Mouse (Mus musculus): Measurements from ENCODE around the gene Hcar2. TPM values are rescaled to one million over a fixed set of nuclear protein-coding genes. Genes with fewer than 3 reads are reported as not detected.
A peak's percentile ranks its signal among the peaks of the same experiment; 100 is the strongest.

Hcar2 gene
- not detected in 2 replicates for total RNA-seq (2012; rRNA removed)

DNA sequence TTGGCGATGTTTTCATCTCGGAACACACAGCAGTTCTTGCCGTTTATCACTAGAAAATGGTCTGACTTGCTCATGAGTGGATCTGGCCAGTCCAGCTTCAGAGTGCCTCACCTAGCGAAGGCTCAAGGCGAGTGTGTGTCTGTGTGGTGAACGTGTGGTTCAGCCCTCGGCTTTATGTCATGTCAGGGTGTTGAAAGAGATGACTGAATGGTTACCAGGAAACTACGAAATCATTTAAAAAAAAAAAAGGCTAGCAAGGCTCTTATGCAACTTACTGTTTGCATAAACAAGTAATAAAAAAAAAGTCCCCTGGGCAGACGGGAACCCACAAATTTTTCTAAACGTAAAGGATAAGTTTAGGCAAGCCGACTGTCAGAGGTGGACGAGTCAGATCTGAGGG, at the start of gene Hcar2:
Gene Hcar2, minus strand, starts transcription at position 135 of the 400 bp plus-strand sequence.
- no peak within 1 kb of the TSS for H3K9ac ChIP-seq (ENCODE audit: insufficient read depth, low read depth, low read length, poor library complexity, severe bottlenecking)
- DNase-seq (ENCODE audit: low read depth, low spot score), result no peak
- in situ Hi-C loops (cut with MboI; ENCODE audit: low sequenced_read_pairs in 2 of 2, unreplicated experiment in 2 of 2), result no loop called here
- H3K36me3 ChIP-seq (ENCODE audit: control insufficient read depth, insufficient read depth, low read length, poor library complexity, severe bottlenecking), result no peaks in the 10 kb centered on the region
- no peaks in the 10 kb centered on the region for H3K4me1 ChIP-seq (ENCODE audit: control insufficient read depth in 2 of 2, insufficient read depth in 2 of 2, low read length in 2 of 2, poor library complexity in 1 of 2)
- no peak within 1 kb of the TSS for H3K27ac ChIP-seq (ENCODE audit: insufficient read depth, low read depth, low read length, poor library complexity, severe bottlenecking)
- no peak within 1 kb of the TSS for H3K4me3 ChIP-seq (ENCODE audit: insufficient read depth in 1 of 2, low read depth in 1 of 2, low read length in 2 of 2, poor library complexity in 1 of 2, severe bottlenecking in 1 of 2)
- TF ChIP-seq CHD2 (IDR thresholded peaks at IDR 0.05; ENCODE audit: low read depth, low read length) (no peak), HCFC1 (IDR thresholded peaks at IDR 0.05; ENCODE audit: borderline replicate concordance, insufficient read depth, low read length) (no peak), ZC3H11A (IDR thresholded peaks at IDR 0.05; ENCODE audit: borderline replicate concordance, low read depth, low read length) (no peak), MAFK (IDR thresholded peaks at IDR 0.05; ENCODE audit: insufficient read depth, low read depth, low read length) (no peak), ZNF384 (IDR thresholded peaks at IDR 0.05; ENCODE audit: low read depth, low read length) (no peak)
- no peaks in the 10 kb centered on the region for H3K9me3 ChIP-seq (ENCODE audit: control insufficient read depth, insufficient read depth, low read depth, low read length)

DNA sequence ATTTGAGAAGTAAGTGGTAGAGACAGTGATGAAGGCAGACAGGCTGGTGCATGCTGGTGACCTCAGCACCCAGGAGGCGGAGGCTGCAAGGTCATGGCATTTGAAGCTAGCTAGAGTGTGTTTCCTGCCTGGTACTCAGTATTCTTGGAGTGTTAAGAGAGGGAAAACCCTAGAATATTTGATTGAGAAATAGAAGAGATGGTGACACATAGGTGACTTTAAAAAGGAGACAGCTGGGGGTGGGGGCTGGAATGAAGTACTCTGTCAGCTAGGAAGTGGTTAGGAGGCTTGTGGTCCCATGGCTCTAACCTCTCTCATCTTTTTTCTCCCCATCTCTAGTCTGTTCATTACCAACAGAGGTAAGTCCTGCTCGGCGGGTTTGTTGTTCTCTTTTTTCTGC, 49.6 kb upstream of the Hcar2 start:
- no peak for TF ChIP-seq MAFK (IDR thresholded peaks at IDR 0.05; ENCODE audit: insufficient read depth, low read depth, low read length)
- no peak for DNase-seq (ENCODE audit: low read depth, low spot score)
- H3K9ac ChIP-seq (ENCODE audit: insufficient read depth, low read depth, low read length, poor library complexity, severe bottlenecking), result no peak overlapping the region
- H3K9me3 ChIP-seq (ENCODE audit: control insufficient read depth, insufficient read depth, low read depth, low read length), result no peaks in the 10 kb centered on the region
- no peaks in the 10 kb centered on the region; a peak in 1 of 4 replicates for H3K4me1 ChIP-seq (ENCODE audit: control insufficient read depth in 2 of 2, insufficient read depth in 2 of 2, low read length in 2 of 2, poor library complexity in 1 of 2)
- H3K27ac ChIP-seq (ENCODE audit: insufficient read depth, low read depth, low read length, poor library complexity, severe bottlenecking), result no peak overlapping the region
- no peak overlapping the region for H3K4me3 ChIP-seq (ENCODE audit: insufficient read depth in 1 of 2, low read depth in 1 of 2, low read length in 2 of 2, poor library complexity in 1 of 2, severe bottlenecking in 1 of 2)
- in situ Hi-C loops (cut with MboI; ENCODE audit: low sequenced_read_pairs in 2 of 2, unreplicated experiment in 2 of 2), result no loop called here
- peaks cover 24% of the 10 kb centered on the region for H3K36me3 ChIP-seq (ENCODE audit: control insufficient read depth, insufficient read depth, low read length, poor library complexity, severe bottlenecking)

DNA sequence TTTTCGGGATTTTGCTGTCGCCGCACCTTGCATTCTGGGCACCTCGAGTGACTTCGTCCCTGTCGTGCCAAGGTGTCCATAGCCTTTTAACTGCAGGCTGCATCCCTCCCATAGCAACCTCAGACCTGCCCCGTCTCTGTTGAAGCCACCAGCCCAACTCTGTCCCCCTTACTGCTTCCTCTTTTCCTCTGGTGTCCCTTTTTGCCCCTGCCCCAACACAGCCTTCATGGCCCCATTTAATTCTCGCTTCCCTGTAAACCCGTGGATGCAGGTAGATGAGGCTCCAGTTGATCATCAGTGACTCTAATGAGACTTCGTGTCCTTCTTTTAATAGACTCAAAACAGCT, 42.3 kb upstream of the Hcar2 start:
- Histone ChIP-seq H3K27ac (ENCODE audit: insufficient read depth, low read depth, low read length, poor library complexity, severe bottlenecking) (no peak overlapping the region), H3K9me3 (ENCODE audit: control insufficient read depth, insufficient read depth, low read depth, low read length) (no peaks in the 10 kb centered on the region), H3K4me3 (ENCODE audit: insufficient read depth in 1 of 2, low read depth in 1 of 2, low read length in 2 of 2, poor library complexity in 1 of 2, severe bottlenecking in 1 of 2) (peak overlapping the region; percentile 67 to 91), H3K9ac (ENCODE audit: insufficient read depth, low read depth, low read length, poor library complexity, severe bottlenecking) (peak overlapping the region; percentile 97), H3K4me1 (ENCODE audit: control insufficient read depth in 2 of 2, insufficient read depth in 2 of 2, low read length in 2 of 2, poor library complexity in 1 of 2) (peaks cover 0 to 4% of the 10 kb centered on the region in 2 experiments; a peak in 1 of 4 replicates), H3K36me3 (ENCODE audit: control insufficient read depth, insufficient read depth, low read length, poor library complexity, severe bottlenecking) (peaks cover 23% of the 10 kb centered on the region)
- DNase-seq (ENCODE audit: low read depth, low spot score), result no peak
- in situ Hi-C loops (cut with MboI; ENCODE audit: low sequenced_read_pairs in 2 of 2, unreplicated experiment in 2 of 2), result no loop called here
- TF ChIP-seq CHD2 (IDR thresholded peaks at IDR 0.05; ENCODE audit: low read depth, low read length), result no peak
- no peak for TF ChIP-seq ZNF384 (IDR thresholded peaks at IDR 0.05; ENCODE audit: low read depth, low read length)
- TF ChIP-seq ZC3H11A (IDR thresholded peaks at IDR 0.05; ENCODE audit: borderline replicate concordance, low read depth, low read length), result no peak
- TF ChIP-seq HCFC1 (IDR thresholded peaks at IDR 0.05; ENCODE audit: borderline replicate concordance, insufficient read depth, low read length), result no peak
- no peak for TF ChIP-seq MAFK (IDR thresholded peaks at IDR 0.05; ENCODE audit: insufficient read depth, low read depth, low read length)

DNA sequence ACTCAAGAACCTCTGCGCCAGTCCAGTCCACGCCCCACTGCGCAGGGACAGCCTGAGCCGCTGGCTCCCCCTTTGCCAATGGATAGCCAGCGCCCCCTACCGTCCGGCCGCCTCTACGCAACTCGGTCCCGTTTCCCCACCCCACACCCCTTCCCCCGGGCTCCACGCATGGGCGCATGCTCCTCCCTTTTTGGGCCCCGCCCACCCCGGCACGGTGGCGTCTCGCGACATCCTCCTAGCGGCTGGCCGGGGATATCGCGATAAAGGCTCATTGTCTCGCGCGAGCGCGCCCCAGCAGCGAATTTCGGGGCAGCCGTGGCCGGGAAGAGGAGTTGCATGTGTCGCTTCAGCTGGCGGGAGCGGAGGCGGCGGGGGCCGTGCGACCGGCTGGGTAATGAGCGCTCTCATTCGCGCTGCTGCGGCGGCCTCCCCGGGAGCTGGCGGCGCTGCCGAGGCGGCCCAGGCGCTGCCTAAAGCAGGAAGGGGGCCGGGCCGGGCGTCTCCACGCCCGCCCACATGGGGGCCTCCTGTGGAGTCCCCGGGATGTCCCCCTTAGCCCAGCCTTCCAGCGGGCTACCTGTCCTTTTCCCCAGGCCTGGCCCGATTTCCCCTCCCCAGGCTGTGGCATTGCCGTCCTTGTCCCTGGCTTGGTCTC, 41.8 kb upstream of the Hcar2 start, which contains the start of gene Denr:
Gene Denr, plus strand, starts transcription at position 200 of the 655 bp plus-strand sequence.
- Histone ChIP-seq H3K27ac (ENCODE audit: insufficient read depth, low read depth, low read length, poor library complexity, severe bottlenecking) (peak within 1 kb of the TSS; percentile 77), H3K4me3 (ENCODE audit: insufficient read depth in 1 of 2, low read depth in 1 of 2, low read length in 2 of 2, poor library complexity in 1 of 2, severe bottlenecking in 1 of 2) (peak within 1 kb of the TSS; percentile 67 to 91), H3K9ac (ENCODE audit: insufficient read depth, low read depth, low read length, poor library complexity, severe bottlenecking) (peak within 1 kb of the TSS; percentile 97), H3K9me3 (ENCODE audit: control insufficient read depth, insufficient read depth, low read depth, low read length) (no peaks in the 10 kb centered on the region), H3K36me3 (ENCODE audit: control insufficient read depth, insufficient read depth, low read length, poor library complexity, severe bottlenecking) (peaks cover 21% of the 10 kb centered on the region), H3K4me1 (ENCODE audit: control insufficient read depth in 2 of 2, insufficient read depth in 2 of 2, low read length in 2 of 2, poor library complexity in 1 of 2) (peaks cover 0 to 4% of the 10 kb centered on the region in 2 experiments; a peak in 1 of 4 replicates)
- peak; percentile 95 for DNase-seq (ENCODE audit: low read depth, low spot score)
- in situ Hi-C loops (cut with MboI; ENCODE audit: low sequenced_read_pairs in 2 of 2, unreplicated experiment in 2 of 2), result no loop called here
- peak; percentile 100 for TF ChIP-seq CHD2 (IDR thresholded peaks at IDR 0.05; ENCODE audit: low read depth, low read length)
- no peak for TF ChIP-seq MAFK (IDR thresholded peaks at IDR 0.05; ENCODE audit: insufficient read depth, low read depth, low read length)
- peak; percentile 48; the same call in 1 of the 2 replicates for TF ChIP-seq HCFC1 (IDR thresholded peaks at IDR 0.05; ENCODE audit: borderline replicate concordance, insufficient read depth, low read length)
- TF ChIP-seq ZC3H11A (IDR thresholded peaks at IDR 0.05; ENCODE audit: borderline replicate concordance, low read depth, low read length), result peak; percentile 43; the same call in 1 of the 2 replicates
- TF ChIP-seq ZNF384 (IDR thresholded peaks at IDR 0.05; ENCODE audit: low read depth, low read length), result no peak
